Mouse (Mus musculus) CD4-positive, CD25-positive, alpha-beta regulatory T cell, adult 2 months (primary cell): Measurements from ENCODE around the gene Myb.

ENCODE experiments used
- DNase-seq: peaks from one replicate; pipeline ENCODE4 v3.0.0-alpha.2; 2012; ENCODE audit warnings: low read depth, low spot score

Gene Myb

GRCm38 (mm10) chr10:21082447-21082846 lies 78.3 kb downstream of the Myb start:
- no peak for DNase-seq

- peak; percentile 88 for DNase-seq
Observed at GRCm38 (mm10) chr10:21077151-21077719, 83.5 kb downstream of the Myb start.

- DNase-seq, result no peak
Observed at GRCm38 (mm10) chr10:21076731-21077130, 84.1 kb downstream of the Myb start.

- no peak for DNase-seq
Observed at GRCm38 (mm10) chr10:21076137-21076536, 84.6 kb downstream of the Myb start.
